Mouse (Mus musculus): Measurements from ENCODE around the gene Fbxo39. TPM values are rescaled to one million over a fixed set of nuclear protein-coding genes. Genes with fewer than 3 reads are reported as not detected.

Gene Fbxo39
- not detected in 2 replicates for polyA plus RNA-seq (2021; fragmentation: Nextera tagmentation)
- long read RNA-seq, experiment 1: 0 reads
- long read RNA-seq, experiment 2: 0 reads

GRCm38 (mm10) chr11:72314151-72314895 is at the start of gene Fbxo39:
Gene Fbxo39 (plus strand): TSS chr11:72314444.

GRCm38 (mm10) chr11:72266960-72267560 is 47.2 kb upstream of the Fbxo39 start, which contains the start of gene Slc13a5:
Gene Slc13a5 (minus strand): TSS chr11:72267222.

DNA sequence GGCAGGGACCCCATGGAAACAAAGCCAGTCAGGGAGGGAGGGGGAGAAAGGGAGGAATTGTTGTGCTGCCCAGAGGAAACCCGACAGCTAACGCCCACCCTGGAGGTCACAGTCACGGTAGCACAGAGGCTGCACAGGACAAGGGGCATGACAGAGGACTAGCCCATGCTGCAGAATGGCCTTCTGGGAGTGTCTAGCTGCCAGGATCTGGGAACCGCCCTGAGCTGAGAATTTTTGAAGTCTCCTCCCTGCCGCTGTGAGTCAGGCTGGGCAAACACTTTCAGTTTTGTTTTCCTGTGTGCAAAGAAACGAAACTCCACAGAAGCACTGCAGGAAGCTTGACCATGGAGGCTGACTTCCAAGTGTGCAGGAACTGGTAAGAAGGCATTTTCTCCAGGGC is 12.9 kb upstream of the Fbxo39 start, which contains the start of gene Xaf1:
Gene Xaf1, plus strand, starts transcription at position 296 of the 400 bp plus-strand sequence.

GRCm38 (mm10) chr11:72362347-72362741 is 48.1 kb downstream of the Fbxo39 start, which contains the start of gene Tekt1:
Gene Tekt1 (minus strand): TSS chr11:72362442.

Other genes starting within 250 kb of the Fbxo39 start
- gene Pitpnm3, start 178.7 kb upstream of the Fbxo39 start, polyA plus RNA-seq (2021; fragmentation: Nextera tagmentation): 7.3 and 12.1 TPM in 2 replicates
- 0.13 and 0.23 TPM in 2 replicates for gene Gm43951, start 107.6 kb upstream of the Fbxo39 start, polyA plus RNA-seq (2021; fragmentation: Nextera tagmentation)
- 4.5 and 5.0 TPM in 2 replicates for gene 4933427D14Rik, start 107.0 kb upstream of the Fbxo39 start, polyA plus RNA-seq (2021; fragmentation: Nextera tagmentation)
- 137 and 139 TPM in 2 replicates for gene Txndc17, start 106.9 kb upstream of the Fbxo39 start, polyA plus RNA-seq (2021; fragmentation: Nextera tagmentation)
- gene Med31, start 98.9 kb upstream of the Fbxo39 start, polyA plus RNA-seq (2021; fragmentation: Nextera tagmentation): 34.7 and 40.8 TPM in 2 replicates
- 9.4 and 15.0 TPM in 2 replicates for gene Slc13a5, start 47.2 kb upstream of the Fbxo39 start, polyA plus RNA-seq (2021; fragmentation: Nextera tagmentation)
- 18.0 and 20.5 TPM in 2 replicates for gene Xaf1, start 12.8 kb upstream of the Fbxo39 start, polyA plus RNA-seq (2021; fragmentation: Nextera tagmentation)
- 2.5 and 2.9 TPM in 2 replicates for gene Tekt1, start 48.0 kb downstream of the Fbxo39 start, polyA plus RNA-seq (2021; fragmentation: Nextera tagmentation)
- gene Smtnl2, start 97.3 kb downstream of the Fbxo39 start, polyA plus RNA-seq (2021; fragmentation: Nextera tagmentation): 0.60 TPM in 2 replicates
- 0.15 and 0.20 TPM in 2 replicates for gene Ggt6, start 121.1 kb downstream of the Fbxo39 start, polyA plus RNA-seq (2021; fragmentation: Nextera tagmentation)
- gene Mybbp1a, start 126.9 kb downstream of the Fbxo39 start, polyA plus RNA-seq (2021; fragmentation: Nextera tagmentation): 6.7 and 10.9 TPM in 2 replicates
- gene Spns2, start 175.5 kb downstream of the Fbxo39 start, polyA plus RNA-seq (2021; fragmentation: Nextera tagmentation): 4.2 and 4.6 TPM in 2 replicates
- 0.30 and 0.37 TPM in 2 replicates for gene Spns3, start 236.1 kb downstream of the Fbxo39 start, polyA plus RNA-seq (2021; fragmentation: Nextera tagmentation)

All from left cerebral cortex, adult 6 months (tissue).